Mouse (Mus musculus) kidney, adult 18-20 months (tissue): ENCODE measurements around the gene Nln.

Experiments
- DNase-seq: peaks from one replicate; pipeline ENCODE4 v3.0.0; 2021

Gene Nln

DNA sequence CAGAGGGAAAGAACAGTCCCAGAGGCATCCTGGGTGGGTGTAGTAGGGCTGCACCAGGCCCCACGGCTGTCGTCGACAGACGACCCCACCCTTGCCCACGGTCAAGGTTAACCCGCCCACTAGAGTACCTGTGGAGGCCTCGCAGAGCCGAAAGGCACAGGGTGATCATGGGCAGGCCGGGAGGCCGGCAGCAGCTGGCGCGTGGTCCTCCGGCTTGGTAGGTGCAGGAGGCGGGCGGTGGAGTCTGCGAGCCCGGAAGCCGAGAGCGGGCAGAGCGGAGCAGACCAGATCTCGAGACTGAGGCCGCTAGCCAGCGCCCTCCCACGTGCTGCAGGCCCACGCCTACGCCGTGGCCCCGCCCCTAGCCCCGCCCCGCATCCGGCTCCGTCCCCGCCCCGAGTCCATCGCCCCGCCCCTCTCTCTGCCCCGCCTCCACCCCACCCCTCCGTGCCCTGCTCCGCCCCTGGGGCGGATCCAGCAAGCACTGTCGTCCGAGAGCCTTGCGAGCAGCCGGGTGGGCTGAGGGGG lies at the start of gene Nln, which contains the start of gene Sgtb:
Gene Nln, minus strand, starts transcription at position 327 of the 528 bp plus-strand sequence.
Gene Sgtb, plus strand, starts transcription at position 454 of the 528 bp plus-strand sequence.
- peak; percentile 89 for DNase-seq

DNA sequence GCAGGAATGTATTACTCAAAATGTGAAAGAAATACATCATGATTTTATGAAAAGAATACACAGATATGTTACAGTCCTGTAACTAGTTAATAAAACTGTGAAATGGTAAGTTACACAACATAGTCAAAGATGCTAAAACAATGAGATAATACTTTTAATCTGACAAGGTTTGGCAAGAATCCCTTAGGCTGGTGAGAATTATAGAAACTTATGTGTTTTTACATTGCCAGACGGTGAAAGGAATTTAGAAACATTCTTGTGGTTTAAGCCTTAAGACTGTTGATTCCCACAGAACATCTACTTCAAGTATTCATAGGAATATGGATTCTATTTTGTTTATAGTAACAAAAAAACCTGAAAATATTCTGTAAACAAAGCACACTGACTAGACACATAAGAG lies 46.3 kb upstream of the Nln start:
- DNase-seq: no peak

DNA sequence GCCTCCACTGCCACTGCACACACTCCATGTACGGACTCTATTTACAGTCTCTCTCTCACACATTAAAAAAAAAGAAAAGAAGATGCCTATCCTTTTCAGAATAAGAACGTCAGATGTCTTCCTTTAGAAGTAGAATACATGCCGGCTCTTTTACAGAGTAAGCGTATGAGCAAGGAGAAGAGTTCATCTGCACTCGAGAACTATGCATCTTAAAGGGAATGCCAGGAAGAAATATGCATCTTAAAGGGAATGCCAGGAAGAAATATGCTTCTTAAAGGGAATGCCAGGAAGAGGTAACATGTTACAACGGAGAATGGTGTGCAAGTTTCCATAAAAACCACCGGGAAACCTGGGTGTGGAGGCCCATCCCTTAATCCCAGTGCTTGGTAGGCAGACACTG lies 45.7 kb upstream of the Nln start:
- DNase-seq: no peak

DNA sequence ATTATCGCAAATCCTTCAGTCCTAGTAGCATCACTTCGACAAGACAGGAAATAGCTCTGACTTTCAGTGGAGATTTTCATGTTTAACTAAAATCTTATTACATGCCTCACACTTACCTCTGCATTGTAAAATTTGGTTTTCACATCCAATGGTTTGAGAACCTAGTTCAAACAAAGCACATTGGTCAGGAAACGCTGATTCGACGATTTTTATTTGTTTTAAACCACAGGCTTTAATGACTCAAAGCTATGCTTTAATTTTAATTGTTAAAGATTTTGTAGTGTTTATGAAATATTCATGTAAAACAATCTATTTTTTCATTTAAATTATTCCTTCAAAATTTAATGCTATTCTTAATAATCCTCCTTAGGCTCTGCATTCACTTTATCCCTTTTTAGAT lies 44.8 kb upstream of the Nln start:
- no peak for DNase-seq

DNA sequence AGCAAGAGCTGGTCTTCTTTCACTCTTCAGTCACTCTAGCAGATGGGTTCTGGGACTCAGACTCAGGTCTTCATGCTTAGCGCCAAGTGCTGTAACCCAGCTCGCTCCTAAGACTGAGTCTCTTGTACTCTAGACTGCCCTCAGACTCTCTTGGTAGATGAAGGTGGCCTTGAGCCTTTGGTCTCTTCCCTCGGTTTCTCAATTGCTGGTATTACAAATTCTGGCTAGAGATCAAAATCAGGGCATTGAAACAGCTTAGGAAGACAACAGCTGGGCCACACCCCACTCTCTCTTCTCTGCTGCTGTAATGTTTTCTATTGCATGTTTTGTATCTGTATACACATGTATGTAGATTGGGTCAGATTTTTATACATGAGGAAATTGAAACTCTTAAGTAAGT lies 36.2 kb upstream of the Nln start:
- no peak for DNase-seq

DNA sequence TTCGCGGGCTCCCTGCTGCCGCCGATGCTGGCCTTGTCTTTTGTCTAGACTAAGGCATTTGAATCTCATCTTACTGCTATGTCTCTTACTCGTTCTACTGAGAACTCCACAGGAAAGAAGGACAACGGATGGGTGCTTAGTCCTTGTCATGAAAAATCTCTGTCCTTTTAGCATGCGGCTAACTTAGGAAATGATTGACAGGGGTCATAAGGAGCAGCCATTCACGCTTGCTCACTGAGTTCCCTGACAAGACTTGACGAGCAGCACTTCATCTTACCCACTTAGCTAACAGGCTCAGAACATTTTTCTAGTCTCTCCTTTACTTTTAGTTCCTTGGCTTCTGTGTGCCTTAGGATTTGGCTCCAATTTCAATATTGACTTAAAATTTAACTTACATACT lies 35.5 kb upstream of the Nln start:
- no peak for DNase-seq

DNA sequence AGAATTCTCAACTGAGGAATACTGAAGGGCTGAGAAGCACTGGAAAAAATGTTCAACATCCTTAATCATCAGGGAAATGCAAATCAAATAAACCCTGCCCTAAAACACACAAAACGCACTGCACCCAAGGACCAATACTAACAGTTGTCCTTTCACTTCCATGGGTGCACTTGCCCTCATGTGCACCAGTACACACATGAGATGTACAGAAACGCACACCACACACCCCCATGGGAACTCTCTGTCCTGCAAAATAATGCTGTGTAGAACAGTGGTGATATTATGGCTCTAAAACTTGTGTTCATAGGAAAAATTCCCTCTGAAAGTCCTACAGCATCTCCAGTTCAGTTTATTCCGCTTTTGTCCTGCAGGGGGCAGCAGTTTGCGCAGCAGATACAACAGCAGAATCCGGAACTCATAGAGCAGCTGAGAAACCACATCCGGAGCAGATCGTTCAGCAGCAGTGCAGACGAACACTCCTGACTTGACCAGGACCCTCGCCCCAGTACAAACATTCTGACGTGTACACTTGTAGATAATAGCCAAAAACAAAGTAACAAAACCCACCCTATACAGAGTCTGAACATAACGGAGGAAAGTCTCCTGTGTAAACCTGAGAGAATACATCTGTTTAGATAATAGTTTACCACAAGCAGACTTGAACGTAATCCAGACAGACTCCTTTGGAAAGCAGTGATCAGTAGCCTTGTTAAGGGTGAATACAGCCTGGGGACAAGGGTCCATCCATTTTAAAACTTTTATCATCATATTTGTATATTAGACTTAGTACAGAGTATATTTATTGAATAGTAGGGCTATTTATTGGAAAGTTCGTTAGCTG lies 30.2 kb upstream of the Nln start:
- DNase-seq: peak; percentile 84

DNA sequence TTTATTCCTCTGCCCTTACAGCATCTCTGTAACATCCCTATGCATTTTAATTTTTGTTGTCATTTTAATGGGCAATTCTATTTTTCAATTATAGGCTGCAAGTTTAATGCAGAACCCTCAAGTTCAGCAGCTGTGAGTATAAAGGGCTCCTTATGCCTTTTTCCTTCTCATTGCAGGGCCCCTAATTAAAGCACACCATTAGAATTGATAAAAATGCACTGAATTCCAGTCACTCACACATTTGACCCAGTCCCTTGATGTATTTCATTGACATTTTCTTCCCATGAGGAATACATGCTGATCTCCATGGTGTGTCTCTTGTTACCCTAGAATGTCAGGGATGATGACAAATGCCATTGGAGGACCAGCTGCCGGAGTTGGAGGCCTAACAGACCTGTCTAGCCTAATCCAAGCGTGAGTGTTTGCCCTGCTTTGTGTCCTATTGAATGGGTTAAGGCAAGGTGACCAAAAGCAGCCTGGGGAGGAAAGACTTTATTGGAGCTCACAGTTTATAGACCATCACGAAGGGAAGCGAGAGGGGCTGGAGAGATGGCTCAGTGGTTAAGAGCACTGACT lies 25.2 kb upstream of the Nln start:
- DNase-seq: no peak

DNA sequence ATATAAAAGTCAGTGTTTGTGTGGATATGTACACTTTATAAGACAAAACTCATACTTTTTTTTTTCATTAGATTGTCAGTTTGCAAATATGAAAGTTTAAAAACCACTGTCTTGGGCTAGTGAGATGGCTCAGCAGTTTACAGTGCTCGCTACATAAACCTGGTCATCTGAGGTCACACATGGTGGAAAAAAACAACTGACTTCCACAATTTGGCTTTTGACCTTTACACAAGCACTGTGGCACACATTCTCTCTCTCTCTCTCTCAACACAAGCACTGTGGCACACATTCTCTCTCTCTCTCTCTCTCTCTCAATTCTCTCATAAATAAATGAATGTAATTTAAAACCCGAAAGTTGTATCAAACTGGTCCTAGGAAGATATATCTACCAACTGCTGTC lies 23.1 kb upstream of the Nln start:
- DNase-seq: no peak

DNA sequence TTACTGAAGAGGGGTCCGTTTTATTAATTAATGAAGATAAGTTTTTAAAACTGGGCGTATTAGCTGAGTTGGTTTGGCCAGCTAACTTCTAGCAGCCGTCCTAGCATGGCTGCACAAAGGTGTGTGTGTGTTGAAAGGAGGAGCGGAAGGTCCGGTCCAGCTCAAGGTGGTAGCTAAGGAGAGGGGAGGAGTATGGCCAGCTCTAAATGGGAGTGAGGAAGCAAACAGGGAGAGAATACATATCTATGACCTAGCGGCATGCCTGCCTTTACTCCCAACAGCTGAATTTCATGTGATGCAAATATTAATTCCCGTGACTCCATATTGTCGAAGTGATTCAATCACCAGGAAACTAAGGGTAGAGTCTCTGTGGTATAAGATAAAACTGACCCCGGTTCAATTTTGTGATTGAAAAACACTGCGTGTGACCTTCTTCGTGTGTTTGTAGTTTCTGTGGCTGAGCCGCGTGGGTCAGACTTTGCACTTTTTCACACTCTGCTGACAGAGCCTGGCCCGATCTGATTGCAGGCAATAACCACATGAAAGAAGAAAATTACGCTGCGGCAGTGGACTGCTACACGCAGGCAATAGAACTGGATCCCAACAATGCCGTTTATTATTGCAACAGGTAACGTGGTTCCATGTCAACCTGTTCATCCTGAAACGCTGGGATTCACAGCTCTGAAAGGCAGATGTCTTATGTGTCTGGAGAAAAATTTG lies 14.4 kb upstream of the Nln start:
- DNase-seq: no peak

DNA sequence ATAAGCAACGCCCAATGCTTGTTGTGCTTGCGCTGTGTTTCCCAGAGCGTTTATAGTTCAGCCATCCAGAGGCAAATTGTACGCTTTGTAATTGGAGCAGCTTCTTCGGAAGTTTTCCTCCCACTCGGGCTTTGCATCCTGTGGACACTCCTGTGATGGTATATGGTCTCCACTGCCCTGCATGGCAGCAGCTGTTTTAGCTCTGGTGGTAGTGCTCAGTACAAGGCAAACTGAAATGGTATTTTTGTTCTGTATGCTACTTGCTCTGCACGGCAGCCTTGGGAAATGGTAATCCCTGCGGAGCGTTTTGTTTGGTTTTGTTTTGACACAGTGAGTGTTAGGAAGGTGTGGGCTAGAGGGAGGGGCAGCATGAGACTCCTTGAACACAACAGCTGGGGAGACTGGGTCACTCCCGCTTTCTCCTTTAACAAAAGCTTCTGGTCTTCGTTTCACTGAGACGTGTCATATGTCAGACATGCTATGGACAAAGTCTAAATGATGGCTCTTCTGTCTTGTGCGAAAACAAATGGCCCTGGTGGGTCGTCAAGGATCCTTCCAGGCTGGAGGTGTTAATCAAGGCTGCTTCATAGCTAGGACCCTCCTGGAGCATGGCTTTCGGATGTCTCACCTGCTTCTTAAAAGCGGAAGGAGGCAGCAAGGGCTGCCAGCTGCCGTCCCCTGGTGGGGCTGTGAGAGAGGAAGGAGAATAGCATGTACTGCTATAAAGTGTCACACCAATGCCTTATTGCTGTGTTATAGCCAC lies 12.8 kb upstream of the Nln start:
- DNase-seq: no peak

DNA sequence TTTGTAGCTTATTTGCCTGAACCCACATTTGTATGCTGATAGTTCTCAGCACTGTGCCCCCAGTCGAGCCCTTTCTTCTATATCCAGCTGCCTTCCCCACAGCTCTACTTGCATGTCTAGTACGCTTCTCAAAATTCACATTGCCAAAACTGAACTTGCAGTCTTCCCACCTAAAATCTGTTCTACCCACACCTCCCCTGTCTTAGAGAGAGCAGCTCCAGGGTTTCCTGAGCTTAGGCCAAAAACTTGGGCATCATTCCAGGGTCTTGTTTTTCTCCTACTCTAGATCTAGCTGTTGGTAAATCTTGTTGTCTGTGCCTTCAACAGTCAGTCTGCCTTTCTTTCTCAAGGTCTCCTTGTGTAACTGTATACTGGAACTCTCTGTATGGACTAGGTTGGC lies 5.4 kb upstream of the Nln start:
- DNase-seq: no peak

DNA sequence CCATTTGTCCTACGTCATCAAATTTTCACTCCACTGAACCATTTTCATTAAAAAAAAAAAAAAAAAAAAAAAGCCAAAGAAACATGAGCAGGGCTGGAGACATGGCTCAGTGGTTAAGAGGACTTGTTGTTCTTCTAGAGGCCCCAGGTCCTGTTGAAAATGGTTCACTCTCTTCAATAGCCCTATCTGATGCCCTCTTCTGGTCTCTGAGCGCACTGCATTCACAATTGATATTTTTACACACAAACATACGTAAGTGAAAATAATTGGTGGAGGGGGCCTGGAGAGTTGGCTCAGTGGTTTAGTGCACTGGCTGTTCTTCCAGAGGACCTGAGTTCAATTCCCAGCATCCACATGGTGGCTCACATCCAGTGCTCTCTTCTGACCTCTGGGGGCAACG lies 4.4 kb upstream of the Nln start:
- no peak for DNase-seq

DNA sequence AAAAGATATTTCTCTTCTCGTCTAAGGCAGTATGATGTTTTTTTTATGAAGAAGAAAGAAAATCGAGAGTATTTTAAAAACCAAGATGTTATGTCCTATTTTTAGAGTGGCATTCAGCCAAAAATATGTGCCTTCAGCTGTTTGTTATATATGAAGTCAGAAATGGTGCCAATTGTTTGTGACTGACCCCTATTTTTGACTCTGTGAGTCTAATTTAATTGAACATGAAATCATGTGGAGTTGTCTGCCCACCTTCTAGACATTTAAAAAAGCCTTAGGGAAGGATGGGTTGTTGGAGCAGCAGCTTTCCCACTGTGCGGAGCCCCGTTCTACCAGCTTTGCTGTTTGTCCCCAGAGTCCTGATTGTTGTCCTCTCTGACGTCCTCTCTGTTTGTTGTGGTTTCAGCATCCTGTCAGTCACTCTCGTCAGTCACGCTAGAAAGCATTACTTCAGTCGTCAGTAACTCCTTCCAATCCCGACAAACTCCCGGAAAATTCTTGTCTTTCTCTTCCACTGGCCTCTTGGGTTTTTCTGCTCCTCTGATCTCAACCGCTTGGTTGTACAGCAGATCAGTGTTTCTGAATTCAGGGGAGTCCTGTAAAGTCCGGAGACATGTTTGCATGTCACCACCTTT lies 3.0 kb upstream of the Nln start:
- DNase-seq: no peak

DNA sequence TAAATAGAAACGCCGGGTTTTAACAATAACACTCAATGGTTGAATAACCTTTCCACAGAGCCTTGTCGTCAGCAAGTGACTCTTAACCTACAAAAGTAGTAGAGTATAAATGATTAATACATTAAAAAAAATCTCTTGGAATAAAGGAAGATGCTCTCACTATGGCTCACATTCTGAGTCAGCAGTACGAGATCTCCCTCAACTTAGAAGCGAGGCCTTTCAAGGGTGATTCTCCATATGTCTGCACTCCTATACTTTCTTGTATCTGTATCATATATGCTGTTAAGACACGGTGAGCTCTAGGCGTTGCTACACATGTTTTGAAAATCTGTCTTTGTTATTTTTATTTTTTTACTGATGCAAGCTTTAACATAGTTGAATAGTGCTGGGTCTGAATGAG lies 1.1 kb upstream of the Nln start:
- no peak for DNase-seq

DNA sequence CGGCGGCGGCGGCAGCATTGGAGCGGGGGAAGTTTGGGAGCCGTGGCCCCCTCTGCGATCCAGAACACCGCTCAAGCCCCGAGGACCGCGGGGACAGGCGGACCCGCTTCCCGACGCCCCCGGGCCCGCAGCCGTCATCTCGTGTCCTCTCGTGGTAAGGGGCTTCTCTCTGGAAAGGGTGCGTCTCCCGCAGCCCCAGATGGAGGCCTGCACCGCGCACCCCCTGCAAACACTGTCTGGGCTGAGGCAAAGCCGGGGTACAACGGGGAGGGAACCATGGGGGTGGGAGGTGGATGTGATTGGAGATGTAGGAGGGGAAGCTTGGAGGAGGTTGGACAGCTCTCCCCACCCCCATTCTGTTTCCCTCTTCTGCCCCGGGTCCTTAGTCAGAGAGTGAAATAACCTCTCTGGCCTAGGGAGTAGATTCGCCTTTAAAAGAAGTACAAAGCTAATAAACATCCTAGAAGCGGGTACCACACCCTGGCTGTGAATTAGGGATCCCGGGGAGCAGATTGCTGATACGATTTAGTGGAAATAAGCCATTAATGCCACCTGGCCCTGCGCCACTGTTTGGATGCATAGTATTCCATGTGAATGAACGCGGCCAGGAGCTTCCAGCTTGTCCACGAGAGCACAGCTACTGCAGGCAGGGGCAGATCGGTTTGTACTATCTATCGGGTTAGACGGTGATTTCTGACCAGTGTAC lies 555 bp upstream of the Nln start:
- peak; percentile 49 for DNase-seq

DNA sequence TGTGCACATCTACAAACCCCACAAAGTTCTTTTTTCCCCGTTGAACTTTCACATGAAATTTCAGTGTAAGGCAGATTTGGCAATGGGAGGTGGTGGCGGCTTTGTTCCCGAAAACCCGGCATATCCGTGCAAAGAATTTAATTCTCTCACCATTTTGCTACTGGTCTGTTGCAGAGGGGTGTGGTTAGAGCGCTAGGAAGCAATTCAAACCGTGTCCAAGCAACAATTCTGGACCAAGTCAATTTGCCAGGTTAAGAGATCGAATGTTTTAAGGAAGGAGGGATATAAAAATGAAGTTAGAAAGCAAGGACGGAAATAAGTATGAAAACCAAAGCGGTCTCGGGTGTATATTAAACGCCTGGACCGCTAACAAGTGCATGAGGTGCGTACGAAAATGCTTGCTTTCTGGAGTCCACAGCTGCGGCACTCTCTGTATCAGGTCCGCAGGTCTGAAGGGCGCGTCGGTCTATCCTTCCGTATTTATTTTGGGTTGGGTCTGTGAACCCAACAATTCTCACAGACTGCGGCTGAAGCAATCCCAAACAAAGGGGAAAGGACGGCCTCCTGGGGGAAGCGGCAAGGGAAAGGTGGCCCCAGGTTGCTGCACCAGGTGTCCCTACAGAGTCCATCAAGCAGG lies 645 bp downstream of the Nln start:
- DNase-seq: no peak

DNA sequence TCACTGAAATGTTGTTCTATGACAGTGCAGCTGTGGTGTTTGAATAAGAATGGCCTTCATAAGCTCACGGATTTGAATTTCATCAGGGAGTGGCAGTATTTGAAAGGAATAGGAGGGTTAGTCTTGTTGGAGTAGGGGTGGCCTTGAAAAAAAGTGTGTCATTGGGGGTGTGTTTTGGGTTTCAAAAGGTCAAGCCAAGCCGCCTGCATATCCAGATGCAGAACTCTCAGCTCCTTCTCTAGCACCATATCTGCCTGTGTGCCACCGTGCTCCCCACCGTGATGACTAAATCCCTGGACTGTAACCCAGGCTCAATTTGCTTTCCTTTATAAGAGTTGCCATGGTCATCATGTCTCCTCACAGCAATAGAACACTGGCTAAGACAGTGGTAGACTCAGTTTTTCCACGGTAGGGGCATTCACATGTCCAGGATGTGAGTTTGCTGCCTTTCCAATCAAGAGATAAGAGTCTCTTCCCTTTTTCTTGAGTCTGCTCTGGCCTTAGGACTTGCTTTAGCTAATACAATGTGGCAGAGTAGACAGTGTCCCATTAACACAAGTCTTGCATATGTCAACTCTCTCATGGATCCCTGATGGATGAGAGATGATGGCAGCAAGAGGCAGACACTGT lies 7.7 kb downstream of the Nln start:
- no peak for DNase-seq

DNA sequence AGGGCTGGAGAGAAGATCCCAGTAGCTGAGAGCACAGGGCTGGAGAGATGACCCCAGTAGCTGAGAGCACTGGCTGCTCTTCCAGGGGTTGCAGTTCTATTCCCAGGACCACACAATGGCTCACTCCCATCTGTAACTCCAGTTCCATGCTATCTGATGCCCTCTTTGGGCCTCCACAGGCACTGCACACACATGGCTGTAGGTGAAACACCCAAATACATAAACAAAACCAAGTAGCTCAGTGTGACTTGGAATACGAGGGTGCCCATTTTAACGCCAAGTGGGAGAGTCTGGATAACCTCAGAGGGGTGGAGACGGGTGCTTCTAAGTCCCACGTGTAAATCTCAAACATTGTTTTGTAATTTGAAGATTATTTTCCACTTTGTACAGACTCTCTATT lies 9.0 kb downstream of the Nln start:
- no peak for DNase-seq

DNA sequence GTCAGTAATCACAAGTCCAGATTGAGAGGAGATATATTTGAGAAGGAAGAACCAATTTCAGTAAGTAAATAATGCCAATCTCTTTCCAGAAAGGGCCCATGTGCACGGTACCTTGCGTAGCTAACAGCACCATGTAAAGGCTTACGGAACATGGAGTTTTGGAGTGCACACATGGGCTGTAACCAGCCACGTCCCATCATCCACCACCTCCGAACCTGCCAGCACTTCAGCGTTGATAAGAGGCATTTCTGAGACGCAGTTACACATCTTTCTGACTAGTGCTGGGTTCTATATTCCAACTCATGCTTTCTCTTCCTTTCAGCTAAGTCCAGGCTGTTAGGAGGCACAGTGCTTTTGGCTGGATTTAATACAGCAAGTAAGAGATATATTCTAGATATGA lies 12.2 kb downstream of the Nln start:
- DNase-seq: no peak

DNA sequence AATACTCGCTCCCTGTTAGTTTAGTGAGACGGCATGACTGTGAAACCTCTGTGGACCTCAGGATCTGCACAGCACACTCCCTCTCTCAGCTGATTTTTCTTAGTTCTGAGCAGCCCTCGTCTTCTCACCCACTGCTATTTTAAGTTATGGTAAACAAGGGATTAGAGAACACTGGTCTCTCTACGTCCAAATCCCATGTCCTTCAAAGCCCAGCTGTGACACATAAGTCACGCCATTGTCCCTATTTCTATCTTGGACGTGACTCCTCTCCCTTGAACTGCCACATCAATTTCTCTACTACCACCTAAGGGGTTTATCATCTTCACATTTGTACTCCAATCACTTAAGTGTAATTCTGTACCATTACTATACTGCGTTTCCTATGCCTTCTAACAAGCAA lies 13.5 kb downstream of the Nln start:
- DNase-seq: no peak
